Mouse (Mus musculus): ENCODE measurements around the gene 9130204L05Rik.
A peak's percentile ranks its signal among the peaks of the same experiment; 100 is the strongest.

9130204L05Rik gene

DNA sequence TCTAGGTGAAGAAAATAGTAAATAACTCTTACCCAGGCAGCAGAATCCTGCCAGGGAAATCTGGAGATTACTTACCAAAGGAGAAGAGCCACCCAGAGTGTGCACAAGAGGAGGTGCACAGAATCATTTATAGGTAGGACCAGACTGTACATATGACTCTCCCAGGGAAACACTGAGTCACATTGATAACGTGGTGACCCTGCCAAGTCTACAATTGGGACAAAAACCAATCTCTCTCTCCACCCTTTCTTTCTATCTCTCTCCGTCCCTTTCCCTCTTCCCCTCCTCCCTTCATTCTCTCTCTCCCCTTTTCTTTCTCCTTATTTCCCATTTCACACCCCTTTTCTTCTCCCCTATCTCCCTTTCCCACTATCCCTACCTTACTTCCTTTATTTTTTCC lies at the start of gene 9130204L05Rik:
TSS of gene 9130204L05Rik (minus strand) at position 101 of the 400 bp plus-strand sequence.
- no peak for DNase-seq (ENCODE audit: low spot score)

DNA sequence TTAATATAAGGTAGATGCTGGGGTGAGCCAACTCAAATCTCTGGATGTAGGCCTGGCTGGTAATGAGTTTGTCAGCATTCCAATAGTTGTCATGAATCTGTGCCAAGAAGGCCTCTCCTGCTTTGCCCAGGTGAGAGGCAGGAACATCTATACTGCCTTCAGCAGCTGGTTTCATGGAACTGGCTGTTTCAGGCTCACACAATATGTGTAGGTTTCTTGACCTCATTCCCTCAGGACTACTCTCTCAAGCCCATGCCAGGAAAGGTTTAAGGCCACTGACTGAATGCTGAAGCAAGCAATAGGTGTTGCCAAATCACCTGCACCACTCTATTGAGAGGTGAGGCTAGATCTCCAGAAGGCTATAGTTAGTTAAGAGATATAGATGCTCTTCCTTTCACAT lies 18.1 kb upstream of the 9130204L05Rik start:
- DNase-seq (ENCODE audit: low spot score), result no peak

DNA sequence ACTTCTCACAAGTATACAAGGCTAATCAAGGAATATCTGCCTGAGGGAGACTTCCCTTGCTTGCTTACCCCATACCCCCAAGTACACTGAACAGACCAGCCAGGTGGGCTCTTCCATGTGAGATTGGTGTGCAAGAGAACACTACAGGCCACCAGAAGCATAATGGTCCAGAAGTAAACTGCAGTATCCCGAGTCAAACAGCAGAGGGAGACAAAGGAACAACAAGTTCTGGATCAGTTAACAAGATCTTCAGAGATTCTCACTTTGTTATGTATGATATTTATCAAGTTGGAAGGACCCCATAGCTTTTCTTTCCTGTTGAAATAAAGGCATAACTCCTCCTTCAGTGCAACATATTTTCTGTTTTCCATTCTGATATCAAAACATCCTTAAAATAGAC lies 31.4 kb downstream of the 9130204L05Rik start:
- DNase-seq (ENCODE audit: low spot score), result peak; percentile 5

DNA sequence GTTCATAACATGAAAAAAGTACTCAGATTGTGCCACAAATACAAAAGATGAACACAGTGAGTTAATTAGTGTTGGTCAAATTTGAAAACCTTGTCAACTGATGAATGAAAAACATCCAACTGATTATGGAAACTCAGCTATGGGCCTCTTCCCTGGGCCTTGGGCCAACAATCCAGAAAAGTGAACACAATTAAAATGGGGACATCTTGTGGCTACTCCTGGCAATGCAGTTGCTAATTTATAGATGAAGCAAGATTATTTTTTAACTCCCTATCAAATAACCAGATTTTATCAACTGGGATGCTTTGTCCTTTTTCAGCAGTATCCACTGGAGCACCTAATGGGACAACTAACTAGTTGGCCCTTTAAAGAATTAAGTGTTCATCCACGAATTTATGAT lies 37.9 kb downstream of the 9130204L05Rik start:
- DNase-seq (ENCODE audit: low spot score), result no peak

Data from retina, embryonic 14.5 days (tissue).